Mouse (Mus musculus) megakaryocyte, embryonic 14.5 days (primary cell): ENCODE results near the gene Rtl6.

ENCODE experiments used
- FLI1 ChIP-seq: IDR thresholded peaks from 2 replicates; pipeline ENCODE4 v1.6.1; 2012; ENCODE audit warnings: low read length, inconsistent platforms, mixed read lengths
- GATA1 ChIP-seq: IDR thresholded peaks from 3 replicates; pipeline ENCODE4 v1.6.1; 2012; ENCODE audit warnings: mixed read lengths, low read length, inconsistent platforms, borderline replicate concordance

- TF ChIP-seq GATA1 = no peak
- TF ChIP-seq FLI1 = no peak
These were observed 34.5 kb downstream of the Rtl6 start for GRCm38 (mm10) chr15:84522953-84523689.
